Mouse (Mus musculus) B cell, adult 62 days (primary cell): ENCODE results near the gene Olfr1469. TPM values are rescaled to one million over a fixed set of nuclear protein-coding genes. Genes with fewer than 3 reads are reported as not detected.

Experiments
- total RNA-seq: library from RNA; stranded (reverse); gene quantifications from 4 replicates; pipeline ENCODE4 v1.2.4, GENCODE M21; 2023

Olfr1469 gene
- total RNA-seq, result not detected in 4 replicates

DNA sequence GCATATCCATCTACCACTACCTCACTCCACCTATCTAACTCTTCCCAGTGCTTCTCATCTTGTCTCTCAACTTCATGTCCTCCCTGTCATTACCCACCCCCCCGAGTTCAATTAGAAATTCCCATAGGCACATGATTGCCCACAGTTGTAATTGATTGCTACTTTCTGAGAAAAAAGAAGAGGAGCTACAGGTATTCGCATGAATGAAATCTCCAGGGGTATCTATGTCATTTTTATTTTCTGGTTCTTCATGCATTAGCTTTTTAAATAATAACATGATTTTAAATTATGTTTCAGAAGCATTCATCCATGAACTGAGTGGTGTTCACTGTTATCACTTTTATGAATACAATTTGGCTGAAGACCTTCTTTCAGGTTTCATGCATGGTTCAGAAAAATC, at the start of gene Olfr1469:
Gene Olfr1469, plus strand, starts transcription at position 301 of the 400 bp plus-strand sequence.

DNA sequence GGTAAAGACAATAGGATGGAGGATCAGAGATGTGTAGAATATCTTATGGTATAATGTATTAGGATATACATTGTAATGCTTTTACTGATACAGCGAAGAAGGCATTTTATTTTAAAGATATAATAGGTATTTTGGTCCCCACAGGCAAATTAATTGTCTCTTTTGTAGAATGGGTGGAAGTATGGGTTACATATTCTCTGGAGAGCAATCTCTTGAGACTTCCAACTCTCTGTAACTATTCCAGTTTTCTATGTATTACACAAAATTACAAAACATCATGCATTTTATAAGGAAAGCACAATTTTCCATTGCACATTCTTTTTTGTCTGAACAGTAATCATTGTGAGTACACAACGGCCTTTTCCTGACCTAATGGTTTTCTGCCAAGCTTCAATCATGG, 45.7 kb upstream of the Olfr1469 start, which contains the start of gene Olfr1467:
Gene Olfr1467, plus strand, starts transcription at position 301 of the 400 bp plus-strand sequence.

DNA sequence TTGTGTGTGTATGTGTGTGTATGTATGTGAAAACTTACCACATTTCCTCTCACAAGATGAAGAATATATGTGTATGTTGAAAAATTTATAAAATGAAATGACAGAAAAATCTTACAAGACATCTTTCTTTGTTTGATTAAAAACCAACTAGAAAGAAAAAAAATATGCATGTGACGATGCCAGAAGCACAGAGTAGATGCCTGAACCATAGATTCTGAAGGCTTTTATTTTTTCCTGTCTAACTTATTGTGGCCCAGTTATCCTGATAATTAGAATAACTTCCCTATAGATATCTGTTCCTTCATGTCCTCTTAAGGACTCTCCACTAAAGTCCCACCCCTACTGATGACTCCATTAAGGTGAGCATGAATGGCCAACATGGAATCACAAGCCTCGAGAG, 35.5 kb downstream of the Olfr1469 start, which contains the start of gene Olfr1471:
Gene Olfr1471, plus strand, starts transcription at position 301 of the 400 bp plus-strand sequence.

DNA sequence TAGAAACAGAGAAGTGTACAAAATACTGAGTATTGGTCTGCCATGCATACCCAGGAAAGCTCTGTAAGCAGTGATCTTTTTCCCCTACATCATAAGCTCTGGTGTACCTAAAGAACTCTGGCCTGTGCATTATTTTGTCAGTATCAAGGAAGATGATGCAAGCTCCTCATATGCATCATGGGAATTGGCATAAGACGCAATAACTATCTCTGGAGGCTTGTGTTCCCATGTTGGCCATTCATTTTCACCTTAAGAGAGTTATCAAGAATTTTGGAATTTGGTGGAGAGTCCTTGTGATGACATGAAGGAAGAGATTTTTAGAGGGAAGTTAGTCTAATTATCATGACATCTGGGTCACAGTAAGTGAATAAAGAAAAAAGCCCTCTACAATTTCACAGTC, 48.3 kb downstream of the Olfr1469 start, which contains the start of gene Olfr1472:
Gene Olfr1472, minus strand, starts transcription at position 101 of the 400 bp plus-strand sequence.

Other genes starting within 250 kb of the Olfr1469 start
- not detected in 4 replicates for gene Olfr1461, start 244.8 kb upstream of the Olfr1469 start, total RNA-seq
- not detected in 4 replicates for gene Olfr1462, start 222.1 kb upstream of the Olfr1469 start, total RNA-seq
- not detected in 4 replicates for gene Olfr1463, start 176.5 kb upstream of the Olfr1469 start, total RNA-seq
- gene Olfr1465, start 92.3 kb upstream of the Olfr1469 start, total RNA-seq, result not detected in 4 replicates
- gene Olfr1466, start 69.0 kb upstream of the Olfr1469 start, total RNA-seq, result not detected in 4 replicates
- not detected in 4 replicates for gene Olfr1467, start 45.6 kb upstream of the Olfr1469 start, total RNA-seq
- not detected in 4 replicates for gene Olfr1471, start 35.6 kb downstream of the Olfr1469 start, total RNA-seq
- not detected in 4 replicates for gene Olfr1472, start 48.2 kb downstream of the Olfr1469 start, total RNA-seq
- not detected in 4 replicates for gene Olfr1474, start 61.7 kb downstream of the Olfr1469 start, total RNA-seq
- gene Olfr1475, start 72.3 kb downstream of the Olfr1469 start, total RNA-seq, result not detected in 4 replicates
- not detected in 4 replicates for gene Olfr1477, start 92.7 kb downstream of the Olfr1469 start, total RNA-seq
- not detected in 4 replicates for gene Olfr1480, start 120.1 kb downstream of the Olfr1469 start, total RNA-seq
- not detected in 4 replicates for gene Olfr1484, start 175.7 kb downstream of the Olfr1469 start, total RNA-seq
- gene Olfr1487, start 209.5 kb downstream of the Olfr1469 start, total RNA-seq, result not detected in 4 replicates
- not detected in 4 replicates for gene Olfr1489, start 223.8 kb downstream of the Olfr1469 start, total RNA-seq
- gene Olfr1490, start 243.2 kb downstream of the Olfr1469 start, total RNA-seq, result not detected in 4 replicates